Comparison of ENCODE assay signal across 16 mouse cellular contexts in genomic region chr17:48643533-48644019, GRCm38 (mm10).
"Had no signal": no experiment of that assay in that cellular context is flagged by ENCODE, and none has a peak within 500 bp of the region (broad histone marks: within the 10 kb centered on the region; RNA-seq: fewer than 3 reads in every experiment).

No protein-coding gene starts in this region.

- DNase-seq: kidney, adult 11 months; kidney, adult 9 months; kidney, postnatal 25 days; layer of hippocampus, postnatal 36 days; liver, embryonic 13.5 days; right cerebral cortex, postnatal 25 days; spleen, adult 18-20 months; thymus, postnatal 25 days had no signal

- ATAC-seq: intestine, embryonic 15.5 days; midbrain, embryonic 15.5 days had no signal

- H3K27me3 ChIP-seq: intestine, embryonic 15.5 days; liver, embryonic 13.5 days; midbrain, embryonic 12.5 days; midbrain, embryonic 15.5 days; neural tube, embryonic 12.5 days; neural tube, embryonic 15.5 days; stomach, embryonic 15.5 days had no signal

- H3K9me3 ChIP-seq: intestine, embryonic 15.5 days; liver, embryonic 13.5 days; midbrain, embryonic 12.5 days; midbrain, embryonic 15.5 days; neural tube, embryonic 12.5 days; neural tube, embryonic 15.5 days; stomach, embryonic 15.5 days had no signal

- H3K36me3 ChIP-seq: intestine, embryonic 15.5 days; liver, embryonic 13.5 days; midbrain, embryonic 12.5 days; midbrain, embryonic 15.5 days; neural tube, embryonic 12.5 days; neural tube, embryonic 15.5 days; stomach, embryonic 15.5 days had no signal

- H3K4me2 ChIP-seq: intestine, embryonic 15.5 days; liver, embryonic 13.5 days; midbrain, embryonic 12.5 days; midbrain, embryonic 15.5 days; neural tube, embryonic 12.5 days; neural tube, embryonic 15.5 days; stomach, embryonic 15.5 days had no signal

- H3K9ac ChIP-seq: intestine, embryonic 15.5 days; liver, embryonic 13.5 days; midbrain, embryonic 12.5 days; midbrain, embryonic 15.5 days; neural tube, embryonic 12.5 days; neural tube, embryonic 15.5 days; stomach, embryonic 15.5 days had no signal

- H3K4me1 ChIP-seq: intestine, embryonic 15.5 days; liver, embryonic 13.5 days; midbrain, embryonic 12.5 days; neural tube, embryonic 12.5 days; stomach, embryonic 15.5 days had no signal

- H3K4me3 ChIP-seq: intestine, embryonic 15.5 days; left cerebral cortex, adult 2 months; liver, embryonic 13.5 days; midbrain, embryonic 12.5 days; midbrain, embryonic 15.5 days; neural tube, embryonic 12.5 days; neural tube, embryonic 15.5 days; stomach, embryonic 15.5 days had no signal

- H3K27ac ChIP-seq: intestine, embryonic 15.5 days; left cerebral cortex, adult 2 months; liver, embryonic 13.5 days; macrophage; midbrain, embryonic 12.5 days; midbrain, embryonic 15.5 days; neural tube, embryonic 12.5 days; neural tube, embryonic 15.5 days; stomach, embryonic 15.5 days had no signal
